Mouse (Mus musculus): ENCODE measurements around the gene Krt80. TPM values are rescaled to one million over a fixed set of nuclear protein-coding genes. Genes with fewer than 3 reads are reported as not detected.
A peak's percentile ranks its signal among the peaks of the same experiment; 100 is the strongest.

Krt80 gene
- total and polyA plus RNA-seq, 3 experiments, result 0.20 TPM; not detected in 2

GRCm38 (mm10) chr15:101388034-101388541 is 18.1 kb upstream of the Krt80 start:
- Histone ChIP-seq H3K4me1 (ENCODE audit: control insufficient read depth in 1 of 2, insufficient read depth in 2 of 2) (peaks cover 2 to 42% of the 10 kb centered on the region in 2 experiments; a peak in 3 of 4 replicates), H3K36me3 (replicated peaks in 1 of 2; ENCODE audit: control insufficient read depth in 1 of 2, insufficient read depth in 1 of 2, low read length in 1 of 2) (no peaks in the 10 kb centered on the region)

GRCm38 (mm10) chr15:101387176-101387575 is 17.2 kb upstream of the Krt80 start:
- Histone ChIP-seq H3K36me3 (replicated peaks in 1 of 2; ENCODE audit: control insufficient read depth in 1 of 2, insufficient read depth in 1 of 2, low read length in 1 of 2) (no peaks in the 10 kb centered on the region), H3K79me2 (replicated peaks; ENCODE audit: control insufficient read depth, extremely low read depth, insufficient read depth, poor library complexity, severe bottlenecking) (no peaks in the 10 kb centered on the region), H3K4me2 (ENCODE audit: insufficient read depth, low read depth, poor library complexity, severe bottlenecking) (no peak overlapping the region), H3K9ac (ENCODE audit: insufficient read depth, low read depth) (no peak overlapping the region), H3K4me1 (ENCODE audit: control insufficient read depth in 1 of 2, insufficient read depth in 2 of 2) (peaks cover 2 to 42% of the 10 kb centered on the region in 2 experiments; a peak in 3 of 4 replicates), H3K9me3 (replicated peaks; ENCODE audit: low read length) (no peaks in the 10 kb centered on the region), H3K27me3 (replicated peaks) (peaks cover 69% of the 10 kb centered on the region), H3K4me3 (replicated peaks in 1 of 3; ENCODE audit: low read depth in 2 of 3, low read length in 2 of 3, poor library complexity in 1 of 3) (no peak overlapping the region), H3K27ac (ENCODE audit: insufficient read depth, low read depth) (no peak overlapping the region)
- in situ Hi-C loops (cut with MboI; ENCODE audit: low pct_ligation_motif_present, low pct_unique_long_range_greater_than_20kb, low sequenced_read_pairs), result loop anchor here (5.0 kb wide), 1 partner anchor 35 kb away; no protein-coding TSS in a partner anchor
- TF ChIP-seq USF1 (IDR thresholded peaks at IDR 0.05; ENCODE audit: low read depth, low read length) (no peak), CTCF (conservative IDR thresholded peaks at IDR 0.05 in 1 of 2, IDR thresholded peaks at IDR 0.05 in 1 of 2; ENCODE audit: low read depth in 2 of 2, low read length in 2 of 2) (peak in 1 of 2 experiments; percentile 65; a peak in 2 of 4 replicates), RAD21 (IDR thresholded peaks at IDR 0.05; ENCODE audit: low read depth, low read length) (peak; percentile 54), SMC3 (IDR thresholded peaks at IDR 0.05; ENCODE audit: low read depth, low read length) (peak; percentile 74)
- dilution Hi-C loops (cut with MboI; ENCODE audit: extremely low pct_ligation_motif_present, extremely low pct_unique_long_range_greater_than_20kb, low sequenced_read_pairs), result no loop called here
- DNase-seq (ENCODE audit: extremely low read depth), result no peak

More at GRCm38 (mm10) chr15:101388034-101388541, 18.1 kb upstream of the Krt80 start:
- Histone ChIP-seq H3K9ac (ENCODE audit: insufficient read depth, low read depth) (no peak overlapping the region), H3K4me3 (replicated peaks in 1 of 3; ENCODE audit: low read depth in 2 of 3, low read length in 2 of 3, poor library complexity in 1 of 3) (no peak overlapping the region), H3K27ac (ENCODE audit: insufficient read depth, low read depth) (no peak overlapping the region), H3K79me2 (replicated peaks; ENCODE audit: control insufficient read depth, extremely low read depth, insufficient read depth, poor library complexity, severe bottlenecking) (no peaks in the 10 kb centered on the region), H3K27me3 (replicated peaks) (peaks cover 67% of the 10 kb centered on the region), H3K9me3 (replicated peaks; ENCODE audit: low read length) (no peaks in the 10 kb centered on the region), H3K4me2 (ENCODE audit: insufficient read depth, low read depth, poor library complexity, severe bottlenecking) (no peak overlapping the region)
- in situ Hi-C loops (cut with MboI; ENCODE audit: low pct_ligation_motif_present, low pct_unique_long_range_greater_than_20kb, low sequenced_read_pairs), result loop anchor here (5.0 kb wide), 1 partner anchor 36 kb away; no protein-coding TSS in a partner anchor
- TF ChIP-seq NRF1 (IDR thresholded peaks at IDR 0.05; ENCODE audit: low read depth, low read length) (no peak), USF1 (IDR thresholded peaks at IDR 0.05; ENCODE audit: low read depth, low read length) (no peak), POLR2AphosphoS2 (IDR thresholded peaks at IDR 0.05; ENCODE audit: low read depth, low read length) (no peak), HCFC1 (IDR thresholded peaks at IDR 0.05; ENCODE audit: low read depth, low read length) (no peak), MAZ (IDR thresholded peaks at IDR 0.05; ENCODE audit: low read depth, low read length) (no peak), CHD1 (IDR thresholded peaks at IDR 0.05; ENCODE audit: low read depth, low read length) (no peak), ELF1 (IDR thresholded peaks at IDR 0.05; ENCODE audit: low read depth, low read length) (peak; percentile 68), E2F4 (IDR thresholded peaks at IDR 0.05; ENCODE audit: insufficient replicate concordance, low read depth, low read length) (no peak), GABPA (IDR thresholded peaks at IDR 0.05; ENCODE audit: insufficient replicate concordance, low read depth, low read length) (no peak), BHLHE40 (IDR thresholded peaks at IDR 0.05; ENCODE audit: low read depth, low read length) (peak; percentile 28), JUN (IDR thresholded peaks at IDR 0.05; ENCODE audit: insufficient read depth, low read depth, low read length) (no peak), MYC (IDR thresholded peaks at IDR 0.05; ENCODE audit: low read depth, low read length) (0 out of 2 replicates have a peak, but pooled peaks have one; percentile 13), SMC3 (IDR thresholded peaks at IDR 0.05; ENCODE audit: low read depth, low read length) (peak; percentile 56), CHD2 (IDR thresholded peaks at IDR 0.05; ENCODE audit: low read length) (no peak), EP300 (IDR thresholded peaks at IDR 0.05; ENCODE audit: low read length) (peak; percentile 12; the same call in 1 of the 2 replicates), POLR2A (IDR thresholded peaks at IDR 0.05; ENCODE audit: low read depth, low read length) (no peak), MEF2A (IDR thresholded peaks at IDR 0.05; ENCODE audit: borderline replicate concordance, low read depth, low read length) (peak; percentile 41; the same call in 1 of the 2 replicates), TCF12 (IDR thresholded peaks at IDR 0.05; ENCODE audit: low read depth, low read length) (no peak), PAX5 (IDR thresholded peaks at IDR 0.05; ENCODE audit: low read length) (no peak), CTCF (conservative IDR thresholded peaks at IDR 0.05 in 1 of 2, IDR thresholded peaks at IDR 0.05 in 1 of 2; ENCODE audit: low read depth in 2 of 2, low read length in 2 of 2) (peak in 1 of 2 experiments; percentile 61; a peak in 2 of 4 replicates), JUND (conservative IDR thresholded peaks at IDR 0.05; ENCODE audit: low read depth, low read length) (no peak), ZC3H11A (IDR thresholded peaks at IDR 0.05; ENCODE audit: low read depth, low read length) (no peak), RAD21 (IDR thresholded peaks at IDR 0.05; ENCODE audit: low read depth, low read length) (peak; percentile 15), MAX (IDR thresholded peaks at IDR 0.05; ENCODE audit: low read length) (no peak)
- dilution Hi-C loops (cut with MboI; ENCODE audit: extremely low pct_ligation_motif_present, extremely low pct_unique_long_range_greater_than_20kb, low sequenced_read_pairs), result no loop called here
- peak; percentile 55 for DNase-seq (ENCODE audit: extremely low read depth)
